Mouse (Mus musculus) mature B cell (primary cell): ENCODE data around the gene Ndufa5.

Source experiments
- in situ Hi-C: fragments of 300-500 bp; cut with MboI; formaldehyde crosslinking; loops from 2 replicates; pipeline ENCODE4 v1.14.3; 2019

Ndufa5 gene

GRCm38 (mm10) chr6:24527155-24528063, at the start of gene Ndufa5:
Gene Ndufa5, minus strand, starts transcription at chr6:24528013.
- in situ Hi-C loops = no loop called here

GRCm38 (mm10) chr6:24573319-24573718, 45.5 kb upstream of the Ndufa5 start:
- in situ Hi-C loops = no loop called here

- in situ Hi-C loops = no loop called here
These were observed 44.6 kb upstream of the Ndufa5 start for GRCm38 (mm10) chr6:24572431-24572830.

DNA sequence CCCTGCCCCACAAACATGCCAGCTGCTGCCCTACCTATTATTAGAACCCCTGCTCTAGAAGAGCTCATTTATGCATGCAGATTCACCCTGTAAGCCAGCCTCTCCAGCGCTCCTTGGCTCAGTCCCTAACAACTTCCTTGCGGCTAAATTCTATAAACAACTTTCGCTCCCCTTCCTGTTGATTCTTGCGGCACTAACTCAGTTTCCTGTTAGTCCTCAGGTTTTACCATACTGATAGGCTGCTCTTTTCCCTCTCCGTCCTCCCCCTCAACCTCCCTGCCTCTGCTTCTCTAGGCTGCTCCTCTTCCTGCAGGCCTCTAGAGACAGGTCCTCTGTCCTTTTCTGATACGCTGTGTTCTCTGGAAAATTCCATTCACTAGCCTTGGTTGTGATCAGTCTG, 43.3 kb upstream of the Ndufa5 start:
- in situ Hi-C loops = no loop called here

DNA sequence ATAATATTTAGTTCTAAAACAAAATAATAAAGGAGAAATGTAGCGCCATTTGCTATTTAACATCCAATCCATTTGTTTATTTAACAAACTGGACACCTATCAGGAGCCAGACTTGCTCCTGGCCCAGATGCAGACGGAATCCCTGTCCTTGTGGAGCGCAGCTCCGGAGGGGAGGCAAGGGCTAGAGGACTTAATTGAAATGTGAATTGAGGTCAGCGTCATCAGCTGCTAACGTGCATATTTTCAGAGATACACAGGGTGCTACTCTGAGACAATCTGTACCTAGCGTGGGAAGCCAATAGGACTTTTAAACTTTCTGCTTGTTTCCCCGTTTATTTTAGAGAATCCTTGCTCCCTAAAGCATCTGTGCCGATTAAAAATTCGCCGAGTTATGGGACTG, 42.5 kb upstream of the Ndufa5 start:
- in situ Hi-C loops = no loop called here

DNA sequence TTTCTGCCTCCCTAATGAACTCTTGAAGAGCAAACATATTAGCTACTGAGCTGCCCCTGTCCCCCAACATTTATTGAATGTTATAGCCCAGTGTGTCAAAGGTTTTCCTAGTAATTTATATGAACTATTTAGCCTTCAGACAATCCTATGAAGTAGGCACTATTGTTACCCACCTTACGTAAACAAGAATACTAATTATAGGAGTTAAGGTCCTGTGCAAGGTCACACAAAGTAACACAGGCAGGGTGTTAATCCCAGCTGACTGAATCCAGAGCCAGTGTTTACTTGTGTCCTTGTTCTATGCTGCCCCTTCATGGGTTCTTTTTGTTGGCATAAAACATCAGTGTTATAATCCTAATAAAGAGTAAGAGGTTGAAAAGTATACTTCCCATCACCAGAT, 41.9 kb upstream of the Ndufa5 start:
- in situ Hi-C loops = no loop called here

GRCm38 (mm10) chr6:24568963-24569362, 41.1 kb upstream of the Ndufa5 start:
- in situ Hi-C loops = no loop called here

DNA sequence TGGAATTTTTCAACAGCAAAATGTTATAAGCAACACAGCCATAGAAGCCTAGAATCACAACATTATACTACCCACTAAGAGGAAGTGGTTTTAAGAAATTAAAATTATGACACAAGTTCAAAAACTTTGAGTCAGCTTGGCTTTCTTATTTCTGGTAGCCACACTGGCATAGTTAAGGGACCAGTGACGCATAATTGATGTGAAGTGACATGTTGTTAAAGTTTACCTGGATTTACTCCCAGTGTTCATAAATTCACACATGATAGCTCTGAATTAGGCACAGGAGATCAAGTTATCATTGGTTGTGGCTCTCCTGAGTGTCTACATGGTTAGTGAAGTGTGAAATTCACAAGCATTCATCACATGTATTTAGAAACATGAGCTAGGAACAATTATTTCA, 37.1 kb upstream of the Ndufa5 start:
- in situ Hi-C loops = no loop called here

- in situ Hi-C loops = no loop called here
These were observed 36.3 kb upstream of the Ndufa5 start for GRCm38 (mm10) chr6:24564081-24564480.

GRCm38 (mm10) chr6:24555488-24555887, 27.7 kb upstream of the Ndufa5 start:
- in situ Hi-C loops = no loop called here

- in situ Hi-C loops = no loop called here
These were observed 26.7 kb upstream of the Ndufa5 start for GRCm38 (mm10) chr6:24554427-24555086.

DNA sequence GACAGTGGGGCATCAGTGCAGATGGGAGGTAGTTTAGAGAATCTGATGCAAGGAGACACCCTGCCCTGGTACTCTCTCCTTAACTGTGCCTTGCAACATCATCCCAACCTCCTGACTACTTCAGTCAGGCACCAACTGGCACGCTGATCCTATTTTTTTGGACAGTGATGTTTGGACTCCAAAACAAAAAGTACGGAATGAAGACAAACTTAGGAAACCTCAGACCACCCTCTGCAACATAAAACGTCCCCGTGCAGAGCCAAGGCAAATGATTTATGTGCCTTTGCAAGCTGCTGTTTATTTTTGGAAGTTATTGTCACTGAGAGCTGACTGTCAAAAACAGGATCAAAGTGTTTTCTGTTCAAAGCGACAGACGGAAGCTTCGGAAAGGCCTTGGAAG, 24.2 kb upstream of the Ndufa5 start:
- in situ Hi-C loops = no loop called here

DNA sequence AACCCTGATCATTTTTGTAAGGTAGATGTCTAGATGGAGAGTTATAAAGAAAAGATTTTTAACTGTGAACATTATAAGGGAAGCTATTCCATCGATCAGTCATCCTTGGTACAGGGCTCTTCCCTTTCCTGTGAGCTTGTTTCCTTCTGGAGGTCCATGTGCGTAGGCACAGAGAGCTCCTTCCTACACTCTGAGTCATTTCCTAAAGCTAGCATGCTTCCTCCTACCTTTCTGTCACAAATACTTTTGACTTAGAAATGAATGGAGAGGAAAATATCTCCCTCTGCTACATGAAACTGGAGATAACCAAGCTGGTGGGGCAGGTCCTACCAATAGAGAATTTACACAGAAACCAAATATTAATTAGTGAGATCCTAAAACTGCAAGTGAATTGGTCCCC, 22.0 kb upstream of the Ndufa5 start:
- in situ Hi-C loops = no loop called here

- in situ Hi-C loops = no loop called here
These were observed 19.1 kb upstream of the Ndufa5 start for GRCm38 (mm10) chr6:24546716-24547420.

GRCm38 (mm10) chr6:24543119-24543591, 15.3 kb upstream of the Ndufa5 start:
- in situ Hi-C loops = no loop called here

DNA sequence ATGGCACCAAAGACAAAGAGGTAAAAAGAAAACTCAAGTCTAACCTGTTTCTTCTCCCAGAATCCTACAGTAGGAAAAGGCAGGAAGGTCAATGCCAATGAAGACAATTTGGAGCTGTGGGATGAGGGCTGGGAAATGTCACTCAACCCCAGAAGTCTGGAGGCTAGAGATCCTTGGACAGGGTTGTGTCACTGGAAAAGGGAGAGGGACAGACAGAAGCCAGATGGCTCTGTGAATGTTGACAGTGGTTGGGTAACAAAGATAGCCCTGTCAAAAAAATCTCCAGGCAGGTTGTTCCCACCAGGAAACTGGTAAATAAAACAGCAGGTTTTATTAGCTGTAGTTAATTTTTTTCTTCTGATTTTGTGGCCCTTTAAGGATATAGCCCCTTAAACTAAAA, 14.6 kb upstream of the Ndufa5 start:
- in situ Hi-C loops = no loop called here

- in situ Hi-C loops = no loop called here
These were observed 12.3 kb upstream of the Ndufa5 start for GRCm38 (mm10) chr6:24540106-24540505.

DNA sequence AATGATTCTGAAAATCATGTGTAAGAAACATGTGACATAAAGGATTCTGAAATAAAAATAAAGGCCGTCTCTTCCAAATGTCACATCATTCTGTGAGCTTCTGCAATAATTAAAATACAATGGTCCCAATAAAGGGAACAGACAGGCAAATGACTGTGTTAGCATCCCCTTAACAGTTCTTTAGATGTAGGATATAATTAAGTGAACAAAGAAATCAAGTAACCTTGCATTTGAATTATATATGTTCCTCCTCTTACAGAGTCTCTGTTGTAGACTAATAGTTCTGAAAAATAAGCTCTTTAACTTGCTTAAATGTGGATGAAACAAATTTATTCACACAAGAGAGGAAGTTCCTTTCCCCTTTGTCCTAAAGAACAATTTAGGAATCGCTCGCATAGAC, 10.6 kb upstream of the Ndufa5 start:
- in situ Hi-C loops = no loop called here

DNA sequence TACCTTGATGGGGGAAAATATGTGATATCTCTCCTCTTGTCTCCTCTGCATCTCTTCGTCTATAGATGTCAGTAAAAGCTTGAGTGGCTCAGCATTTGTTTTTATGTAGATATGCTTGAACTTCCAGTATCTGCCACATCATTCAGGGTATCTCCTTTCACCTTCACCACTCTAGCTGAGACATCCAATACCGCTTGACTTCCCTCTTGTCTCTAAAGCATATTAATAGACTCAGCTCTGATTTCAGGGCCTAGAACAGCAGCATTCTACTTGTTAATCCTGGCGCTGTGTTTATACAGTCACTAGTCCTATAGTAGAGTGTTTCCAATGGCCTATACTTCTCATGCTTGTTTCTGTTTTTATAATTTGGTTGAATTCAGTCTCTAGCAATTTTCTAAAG, 5.0 kb upstream of the Ndufa5 start:
- in situ Hi-C loops = no loop called here

DNA sequence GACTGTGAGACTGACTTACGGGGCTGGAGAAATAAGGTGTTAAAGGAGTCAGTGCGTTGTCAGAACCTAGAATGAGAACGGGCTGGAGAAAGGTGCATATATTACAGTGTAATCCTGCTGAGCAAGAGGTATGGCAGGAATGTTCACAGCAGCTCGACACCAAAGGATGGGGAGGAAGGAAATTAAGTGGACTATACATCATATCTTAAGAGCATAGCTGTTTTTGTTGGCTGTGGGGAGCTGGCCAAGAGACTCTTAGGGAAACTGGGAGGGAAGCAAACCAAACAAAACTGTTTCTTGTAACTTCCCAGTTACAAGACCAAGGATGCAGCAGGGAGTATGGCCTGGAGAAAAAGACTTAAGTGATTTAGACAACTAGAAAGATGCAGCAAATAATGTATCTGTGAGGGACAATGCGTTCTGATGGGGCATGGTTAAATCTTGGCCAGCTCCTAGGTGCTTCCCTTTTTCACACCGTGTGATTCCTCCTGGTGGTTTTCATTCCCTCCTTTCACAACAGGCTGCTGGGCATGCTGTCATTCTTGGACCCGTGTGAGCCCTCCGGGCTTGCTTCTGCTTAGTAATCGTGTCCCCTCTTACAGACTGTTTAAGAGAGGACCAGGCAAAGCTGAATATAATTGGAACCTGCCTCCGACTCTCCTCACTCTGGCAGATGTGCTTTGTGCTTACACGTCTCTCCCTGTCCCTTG, 3.1 kb upstream of the Ndufa5 start:
- in situ Hi-C loops = no loop called here

DNA sequence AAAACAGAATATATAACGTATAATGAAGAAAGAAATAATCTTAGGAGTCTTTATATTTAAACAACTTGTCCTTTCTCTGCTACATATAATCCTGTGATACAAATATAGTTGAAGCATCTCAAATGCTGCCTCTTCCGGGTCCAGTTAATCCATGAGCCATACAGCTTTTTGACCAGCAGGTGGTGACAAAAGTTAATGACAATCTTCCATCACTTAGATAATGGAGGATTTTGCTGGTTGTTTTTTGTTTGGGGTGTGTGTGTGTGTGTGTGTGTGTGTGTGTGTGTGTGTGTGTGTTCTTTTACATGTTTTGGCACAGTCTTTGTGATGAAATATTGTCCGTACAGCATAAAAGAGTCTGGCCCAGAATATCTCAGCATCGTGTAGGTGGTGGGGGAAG, 2.4 kb upstream of the Ndufa5 start:
- in situ Hi-C loops = no loop called here

DNA sequence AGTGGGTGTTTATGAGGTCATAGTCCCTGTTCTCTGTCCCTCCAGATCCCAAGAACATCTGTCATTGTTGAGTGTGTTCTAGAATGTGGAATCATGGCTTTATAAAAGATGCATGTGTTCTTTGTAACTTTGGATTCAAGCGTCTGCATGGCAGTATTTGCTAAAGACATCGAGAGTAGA, 141 bp upstream of the Ndufa5 start, which contains the start of gene Asb15:
Gene Asb15 (plus strand): TSS at position 81 of the 180 bp plus-strand sequence.
- in situ Hi-C loops = no loop called here
